Mouse (Mus musculus) lung, postnatal 0 days (tissue): ENCODE results near the gene Zfp622.

Source experiments
- CTCF ChIP-seq: IDR thresholded peaks from 2 replicates; pipeline ENCODE4 v1.5.1; 2016; ENCODE audit warnings: antibody characterized with exemption, mild to moderate bottlenecking
- EP300 ChIP-seq: IDR thresholded peaks from 2 replicates; pipeline ENCODE4 v1.6.1; 2016; ENCODE audit warnings: antibody characterized with exemption, mild to moderate bottlenecking, control low read depth

GRCm38 (mm10) chr15:25940397-25941377, 43.5 kb upstream of the Zfp622 start:
- TF ChIP-seq CTCF (peak; percentile 46), EP300 (peak; percentile 77)
